In the genomic region with DNA sequence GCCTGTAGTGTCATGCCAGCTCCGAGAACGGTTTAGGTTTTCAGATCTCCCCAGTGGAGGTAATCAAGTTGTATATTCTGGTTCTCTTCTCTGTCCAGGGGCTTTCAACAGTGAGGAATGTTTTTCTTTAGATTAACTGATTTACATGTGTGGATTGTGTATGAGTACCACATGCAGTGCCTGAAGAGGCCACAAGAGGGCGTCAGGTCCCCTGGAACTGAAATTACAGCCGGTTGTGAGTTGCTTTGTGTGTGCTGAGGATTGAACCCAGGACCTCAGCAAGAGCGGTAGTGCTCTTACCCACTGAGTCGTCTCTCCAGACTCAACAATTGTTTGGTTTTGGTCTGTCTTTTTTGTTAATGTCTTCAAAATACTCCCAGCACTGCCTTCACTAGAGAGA, we compare ENCODE assay signal across 20 mouse cellular contexts. TPM values are rescaled to one million over a fixed set of nuclear protein-coding genes. Genes with fewer than 3 reads are reported as not detected.
DNase-seq lines count a peak whose midpoint lies in the region; ATAC-seq and TF ChIP-seq lines count a peak whose summit lies in the region.
"Had no signal": no experiment of that assay in that cellular context is flagged by ENCODE, and none has a peak within 500 bp of the region (broad histone marks: within the 10 kb centered on the region; RNA-seq: fewer than 3 reads in every experiment).

No protein-coding gene starts in this region.

- peak; percentile 52 for DNase-seq in CD4-positive, CD25-positive, alpha-beta regulatory T cell, adult 2 months (ENCODE audit: low read depth, low spot score)
- no peak for DNase-seq in left cerebral cortex, adult 2 months (ENCODE audit: extremely low spot score in 1 of 2, low spot score in 2 of 2)
- no peak for DNase-seq in left cerebral cortex, postnatal 14 days (ENCODE audit: low spot score in 2 of 2)
- peak; percentile 50 for DNase-seq in thymus, postnatal 4 days
- no peak for DNase-seq in thymus, postnatal 14 days
- DNase-seq in limb, embryonic 10.5 days (ENCODE audit: low spot score) = no peak
- DNase-seq in urinary bladder, adult 2 months (ENCODE audit: low spot score) = no peak
- DNase-seq: adrenal gland, postnatal 25 days; cerebellum, adult 9-10 months; right cerebral cortex, postnatal 25 days had no signal

- 67% methylated on average over 6 of the region's 6 CpGs for WGBS in limb, embryonic 10.5 days

- intact Hi-C loops in left cerebral cortex, adult 2 months (cut with DNase I) = no loop called here
- intact Hi-C loops in left cerebral cortex, postnatal 14 days (cut with DNase I) = no loop called here

- peaks cover 7% of the 10 kb centered on the region; the same call in 1 of the 2 replicates for H3K27me3 ChIP-seq in limb, embryonic 10.5 days (ENCODE audit: low read depth, poor library complexity, severe bottlenecking)

- H3K4me3 ChIP-seq in left cerebral cortex, adult 2 months = no peak overlapping the region
- H3K4me3 ChIP-seq in limb, embryonic 10.5 days = no peak overlapping the region
- H3K4me3 ChIP-seq: embryonic facial prominence, embryonic 10.5 days; forebrain, embryonic 10.5 days; midbrain, embryonic 13.5 days had no signal

- TF ChIP-seq CTCF in left cerebral cortex, adult 2 months (IDR thresholded peaks at IDR 0.05) = peak; percentile 46

- no peaks in the 10 kb centered on the region for H3K36me3 ChIP-seq in limb, embryonic 10.5 days
- H3K36me3 ChIP-seq: embryonic facial prominence, embryonic 10.5 days; forebrain, embryonic 10.5 days; midbrain, embryonic 13.5 days had no signal

- H3K4me1 ChIP-seq in limb, embryonic 10.5 days = peaks cover 18% of the 10 kb centered on the region

- H3K27ac ChIP-seq in left cerebral cortex, adult 2 months = no peak overlapping the region
- H3K27ac ChIP-seq in limb, embryonic 10.5 days = no peak overlapping the region
- H3K27ac ChIP-seq: embryonic facial prominence, embryonic 10.5 days; forebrain, embryonic 10.5 days; midbrain, embryonic 13.5 days had no signal

- no peaks in the 10 kb centered on the region for H3K9me3 ChIP-seq in limb, embryonic 10.5 days (replicated peaks)
- H3K9me3 ChIP-seq: midbrain, embryonic 13.5 days had no signal

- ATAC-seq in CD4-positive, CD25-positive, alpha-beta regulatory T cell, adult 4 months = no peak
- ATAC-seq: inflammation-experienced regulatory T-cells, adult 6 months; midbrain, embryonic 13.5 days had no signal

RNA-seq across cellular contexts. Expression of a gene that starts 20.9 kb away (rescaled TPM):
- polyA plus RNA-seq in CD4-positive, CD25-positive, alpha-beta regulatory T cell, adult 4 months (2017; shearing (Covaris generic)) = not detected
- total RNA-seq in left cerebral cortex, adult 2 months (2021) = not detected
- not detected for total RNA-seq in left cerebral cortex, postnatal 14 days (2021)
- not detected in 2 replicates for polyA plus RNA-seq in limb, embryonic 10.5 days (2016; fragmentation: Nextera tagmentation; extraction: Ambion mirVana)
- polyA plus RNA-seq in urinary bladder, adult 2 months (2012; rRNA removed) = not detected in 2 replicates
- total RNA-seq: adrenal gland, postnatal 25 days; gastrocnemius, adult 8-10 months; left cerebral cortex, postnatal 36 days had no signal
- polyA plus RNA-seq: heart, embryonic 14.5 days; inflammation-experienced regulatory T-cells, adult 6 months; lung, embryonic 16.5 days; midbrain, embryonic 13.5 days; neural tube, embryonic 14.5 days had no signal

RNA-seq across cellular contexts. Expression of a gene that starts 25.5 kb away (rescaled TPM):
- not detected for polyA plus RNA-seq in CD4-positive, CD25-positive, alpha-beta regulatory T cell, adult 4 months (2017; shearing (Covaris generic))
- total RNA-seq in left cerebral cortex, adult 2 months (2021) = under 1 TPM; 0.37 to 0.41 TPM
- under 1 TPM; 0.24 to 0.34 TPM for total RNA-seq in left cerebral cortex, postnatal 14 days (2021)
- polyA plus RNA-seq in limb, embryonic 10.5 days (2016; fragmentation: Nextera tagmentation; extraction: Ambion mirVana) = 2.1 and 2.4 TPM in 2 replicates
- 1.3 and 1.5 TPM in 2 replicates for polyA plus RNA-seq in urinary bladder, adult 2 months (2012; rRNA removed)
- total RNA-seq: left cerebral cortex, postnatal 36 days had no signal

RNA-seq across cellular contexts. Expression of a gene that starts 28.7 kb away (rescaled TPM):
- 10 to 100 TPM; 15.2 to 21.1 TPM for polyA plus RNA-seq in CD4-positive, CD25-positive, alpha-beta regulatory T cell, adult 4 months (2017; shearing (Covaris generic))
- 10 to 100 TPM; 30.8 to 34.4 TPM for total RNA-seq in left cerebral cortex, adult 2 months (2021)
- 10 to 100 TPM; 28.8 to 32.7 TPM for total RNA-seq in left cerebral cortex, postnatal 14 days (2021)
- 45.5 and 49.3 TPM in 2 replicates for polyA plus RNA-seq in limb, embryonic 10.5 days (2016; fragmentation: Nextera tagmentation; extraction: Ambion mirVana)
- polyA plus RNA-seq in urinary bladder, adult 2 months (2012; rRNA removed) = 22.1 and 25.6 TPM in 2 replicates

RNA-seq across cellular contexts. Expression of a gene that starts 31.3 kb away (rescaled TPM):
- 1,000 to 10,000 TPM; 2,369 to 2,427 TPM for polyA plus RNA-seq in CD4-positive, CD25-positive, alpha-beta regulatory T cell, adult 4 months (2017; shearing (Covaris generic))
- 100 to 1,000 TPM; 318 to 325 TPM for total RNA-seq in left cerebral cortex, adult 2 months (2021)
- 100 to 1,000 TPM; 369 to 389 TPM for total RNA-seq in left cerebral cortex, postnatal 14 days (2021)
- 1,218 and 1,459 TPM in 2 replicates for polyA plus RNA-seq in limb, embryonic 10.5 days (2016; fragmentation: Nextera tagmentation; extraction: Ambion mirVana)
- 594 and 906 TPM in 2 replicates for polyA plus RNA-seq in urinary bladder, adult 2 months (2012; rRNA removed)

RNA-seq across cellular contexts. Expression of a gene that starts 37.0 kb away (rescaled TPM):
- polyA plus RNA-seq in CD4-positive, CD25-positive, alpha-beta regulatory T cell, adult 4 months (2017; shearing (Covaris generic)) = not detected
- 100 to 1,000 TPM; 258 to 279 TPM for total RNA-seq in left cerebral cortex, adult 2 months (2021)
- 100 to 1,000 TPM; 261 to 275 TPM for total RNA-seq in left cerebral cortex, postnatal 14 days (2021)
- 2.2 and 3.2 TPM in 2 replicates for polyA plus RNA-seq in limb, embryonic 10.5 days (2016; fragmentation: Nextera tagmentation; extraction: Ambion mirVana)
- 2.5 and 2.9 TPM in 2 replicates for polyA plus RNA-seq in urinary bladder, adult 2 months (2012; rRNA removed)
- total RNA-seq: gastrocnemius, adult 8-10 months had no signal

Comparison
In these comparisons a context has a peak if more than half of its experiments do, and no peak if none do; other contexts are left out.
1. DNase-seq: peak in CD4-positive, CD25-positive, alpha-beta regulatory T cell, adult 2 months (single experiment) and thymus, postnatal 4 days (single experiment); none in left cerebral cortex, adult 2 months (0 of 2), left cerebral cortex, postnatal 14 days (0 of 2), thymus, postnatal 14 days (single experiment), limb, embryonic 10.5 days (single experiment) and urinary bladder, adult 2 months (single experiment).